ENCODE assay signal across 23 mouse cellular contexts in genomic region chr3:69626213-69626962, GRCm38 (mm10). TPM values are rescaled to one million over a fixed set of nuclear protein-coding genes. Genes with fewer than 3 reads are reported as not detected.
DNase-seq lines count a peak whose midpoint lies in the region; TF ChIP-seq lines count a peak whose summit lies in the region.
"Had no signal": no experiment of that assay in that cellular context is flagged by ENCODE, and none has a peak within 500 bp of the region (broad histone marks: within the 10 kb centered on the region; RNA-seq: fewer than 3 reads in every experiment).

No protein-coding gene starts in this region.

- H3K4me1 ChIP-seq in brown adipose tissue, adult 24 weeks (ENCODE audit: control insufficient read depth, insufficient read depth, insufficient read length, low read length): peaks cover 19% of the 10 kb centered on the region; the same call in 1 of the 2 replicates
- H3K4me1 ChIP-seq: embryonic facial prominence, embryonic 12.5 days; heart, embryonic 13.5 days; hindbrain, embryonic 15.5 days; kidney, embryonic 15.5 days; midbrain, embryonic 12.5 days; neural tube, embryonic 12.5 days had no signal

- no peak for TF ChIP-seq CTCF in gastrocnemius, adult 2 months (IDR thresholded peaks at IDR 0.05)

- DNase-seq in gastrocnemius, adult 2 months: no peak
- DNase-seq in gastrocnemius, adult 8-10 months (ENCODE audit: low spot score in 2 of 2): no peak
- peak; percentile 4 for DNase-seq in Muller cell, postnatal 12 days (ENCODE audit: inconsistent ontology term)
- DNase-seq in retina, postnatal 1 day: peak; percentile 67
- no peak for DNase-seq in layer of hippocampus, postnatal 14 days (ENCODE audit: low spot score in 2 of 2)
- no peak for DNase-seq in urinary bladder, postnatal 36 days (ENCODE audit: low spot score in 2 of 2)
- DNase-seq: B cell, adult 2 months; cerebellum, adult 9-10 months; cerebellum, postnatal 36 days; forebrain, postnatal 0 days; heart, postnatal 10 days; lung, postnatal 36 days; right cerebral cortex, postnatal 14 days had no signal

- peak overlapping the region; percentile 66 for H3K27ac ChIP-seq in gastrocnemius, adult 2 months
- H3K27ac ChIP-seq in brown adipose tissue, adult 24 weeks (replicated peaks; ENCODE audit: low read depth, low read length): peak overlapping the region; percentile 81
- H3K27ac ChIP-seq: embryonic facial prominence, embryonic 12.5 days; forebrain, embryonic 10.5 days; heart, embryonic 13.5 days; hindbrain, embryonic 15.5 days; kidney, embryonic 15.5 days; left cerebral cortex, adult 2 months; midbrain, embryonic 12.5 days; neural tube, embryonic 12.5 days had no signal

- H3K4me3 ChIP-seq in gastrocnemius, adult 2 months: no peak overlapping the region
- no peak overlapping the region for H3K4me3 ChIP-seq in brown adipose tissue, adult 24 weeks (ENCODE audit: insufficient read depth, low read depth, low read length)
- H3K4me3 ChIP-seq: embryonic facial prominence, embryonic 12.5 days; forebrain, embryonic 10.5 days; heart, embryonic 13.5 days; hindbrain, embryonic 15.5 days; kidney, embryonic 15.5 days; left cerebral cortex, adult 2 months; midbrain, embryonic 12.5 days; myocyte; neural tube, embryonic 12.5 days had no signal

- intact Hi-C loops in gastrocnemius, adult 2 months (cut with DNase I): no loop called here

RNA-seq across cellular contexts. Expression of gene B3galnt1, which starts 27.6 kb away (rescaled TPM):
- total RNA-seq in gastrocnemius, adult 2 months (2021): 1 to 10 TPM; 1.5 to 2.0 TPM
- total RNA-seq in gastrocnemius, adult 8-10 months (2022): 1 to 10 TPM in 3 of 4 experiments, under 1 TPM in 1; 0.90 to 1.9 (median 1.5) TPM
- 6.9 and 8.8 TPM in 2 replicates for polyA plus RNA-seq in brown adipose tissue, adult 24 weeks (2012; ENCODE audit: insufficient read depth, insufficient read length, missing spikeins)
- 10 to 100 TPM; 43.2 to 44.5 TPM for total RNA-seq in layer of hippocampus, postnatal 14 days (2021)

Comparison
In these comparisons a context has a peak if more than half of its experiments do, and no peak if none do; other contexts are left out.
1. DNase-seq: peak in Muller cell, postnatal 12 days (single experiment) and retina, postnatal 1 day (single experiment); none in gastrocnemius, adult 2 months (single experiment), gastrocnemius, adult 8-10 months (0 of 2), layer of hippocampus, postnatal 14 days (0 of 2) and urinary bladder, postnatal 36 days (0 of 2).
2. RNA of gene B3galnt1, which starts 27.6 kb away (total RNA-seq): 43.2 to 44.5 TPM in layer of hippocampus, postnatal 14 days; 1.5 to 2.0 TPM in gastrocnemius, adult 2 months and 0.90 to 1.9 TPM in gastrocnemius, adult 8-10 months; every median in the first group is over 10 times any median in the second.